Mouse (Mus musculus): ENCODE data around the gene Tuft1. TPM values are rescaled to one million over a fixed set of nuclear protein-coding genes. Genes with fewer than 3 reads are reported as not detected.
"Not testable (repeated sequence)": the region's sequence is repeated elsewhere in the genome, so short reads cannot be mapped to it uniquely, and the experiment has no call there.

Tuft1 gene
- polyA plus RNA-seq, 1 experiment = 0.79 TPM

GRCm38 (mm10) chr3:94680783-94681182, 22.1 kb upstream of the Tuft1 start:
- Histone ChIP-seq H3K4me1 (ENCODE audit: control insufficient read depth, insufficient read depth, insufficient read length, low read length) (no peaks in the 10 kb centered on the region), H3K27ac (replicated peaks; ENCODE audit: low read depth, low read length) (no peak overlapping the region), H3K4me3 (ENCODE audit: insufficient read depth, low read depth, low read length) (no peak overlapping the region)

- H3K27ac ChIP-seq (replicated peaks; ENCODE audit: low read depth, low read length); H3K4me1 ChIP-seq (ENCODE audit: control insufficient read depth, insufficient read depth, insufficient read length, low read length); H3K4me3 ChIP-seq (ENCODE audit: insufficient read depth, low read depth, low read length): not testable (repeated sequence)
Measured at GRCm38 (mm10) chr3:94680032-94680431, 21.4 kb upstream of the Tuft1 start.

- H3K4me1 ChIP-seq (ENCODE audit: control insufficient read depth, insufficient read depth, insufficient read length, low read length) = no peaks in the 10 kb centered on the region
- no peak overlapping the region for H3K27ac ChIP-seq (replicated peaks; ENCODE audit: low read depth, low read length)
- H3K4me3 ChIP-seq (ENCODE audit: insufficient read depth, low read depth, low read length) = no peak overlapping the region
Measured at GRCm38 (mm10) chr3:94679351-94679841, 20.7 kb upstream of the Tuft1 start.

- H3K27ac ChIP-seq (replicated peaks; ENCODE audit: low read depth, low read length); H3K4me1 ChIP-seq (ENCODE audit: control insufficient read depth, insufficient read depth, insufficient read length, low read length); H3K4me3 ChIP-seq (ENCODE audit: insufficient read depth, low read depth, low read length): not testable (repeated sequence)
Measured at GRCm38 (mm10) chr3:94675101-94675500, 16.4 kb upstream of the Tuft1 start.

GRCm38 (mm10) chr3:94665896-94666295, 7.2 kb upstream of the Tuft1 start:
- not testable (repeated sequence) for H3K4me3 ChIP-seq (ENCODE audit: insufficient read depth, low read depth, low read length); H3K27ac ChIP-seq (replicated peaks; ENCODE audit: low read depth, low read length); H3K4me1 ChIP-seq (ENCODE audit: control insufficient read depth, insufficient read depth, insufficient read length, low read length)

GRCm38 (mm10) chr3:94665060-94665802, 6.6 kb upstream of the Tuft1 start:
- H3K27ac ChIP-seq (replicated peaks; ENCODE audit: low read depth, low read length); H3K4me3 ChIP-seq (ENCODE audit: insufficient read depth, low read depth, low read length); H3K4me1 ChIP-seq (ENCODE audit: control insufficient read depth, insufficient read depth, insufficient read length, low read length): not testable (repeated sequence)

GRCm38 (mm10) chr3:94660841-94661240, 2.2 kb upstream of the Tuft1 start:
- not testable (repeated sequence) for H3K27ac ChIP-seq (replicated peaks; ENCODE audit: low read depth, low read length); H3K4me3 ChIP-seq (ENCODE audit: insufficient read depth, low read depth, low read length); H3K4me1 ChIP-seq (ENCODE audit: control insufficient read depth, insufficient read depth, insufficient read length, low read length)

- H3K4me3 ChIP-seq (ENCODE audit: insufficient read depth, low read depth, low read length) = peak overlapping the region; percentile 35
- H3K27ac ChIP-seq (replicated peaks; ENCODE audit: low read depth, low read length); H3K4me1 ChIP-seq (ENCODE audit: control insufficient read depth, insufficient read depth, insufficient read length, low read length): not testable (repeated sequence)
Measured at GRCm38 (mm10) chr3:94659142-94659748, 573 bp upstream of the Tuft1 start.

- H3K27ac ChIP-seq (replicated peaks; ENCODE audit: low read depth, low read length); H3K4me1 ChIP-seq (ENCODE audit: control insufficient read depth, insufficient read depth, insufficient read length, low read length): not testable (repeated sequence)
- peak overlapping the region; percentile 48 for H3K4me3 ChIP-seq (ENCODE audit: insufficient read depth, low read depth, low read length)
Measured at GRCm38 (mm10) chr3:94657852-94658739, 576 bp downstream of the Tuft1 start.

GRCm38 (mm10) chr3:94653967-94654366, 4.7 kb downstream of the Tuft1 start:
- H3K27ac ChIP-seq (replicated peaks; ENCODE audit: low read depth, low read length); H3K4me1 ChIP-seq (ENCODE audit: control insufficient read depth, insufficient read depth, insufficient read length, low read length); H3K4me3 ChIP-seq (ENCODE audit: insufficient read depth, low read depth, low read length): not testable (repeated sequence)

- H3K4me1 ChIP-seq (ENCODE audit: control insufficient read depth, insufficient read depth, insufficient read length, low read length) = no peaks in the 10 kb centered on the region
- peak overlapping the region; percentile 30; the same call in 1 of the 2 replicates for H3K4me3 ChIP-seq (ENCODE audit: insufficient read depth, low read depth, low read length)
- H3K27ac ChIP-seq (replicated peaks; ENCODE audit: low read depth, low read length) = no peak overlapping the region
Measured at GRCm38 (mm10) chr3:94650409-94650808, 8.3 kb downstream of the Tuft1 start.

GRCm38 (mm10) chr3:94648755-94649590, 9.7 kb downstream of the Tuft1 start:
- no peaks in the 10 kb centered on the region for H3K4me1 ChIP-seq (ENCODE audit: control insufficient read depth, insufficient read depth, insufficient read length, low read length)
- no peak overlapping the region for H3K27ac ChIP-seq (replicated peaks; ENCODE audit: low read depth, low read length)
- no peak overlapping the region for H3K4me3 ChIP-seq (ENCODE audit: insufficient read depth, low read depth, low read length)

- H3K4me3 ChIP-seq (ENCODE audit: insufficient read depth, low read depth, low read length); H3K27ac ChIP-seq (replicated peaks; ENCODE audit: low read depth, low read length): not testable (repeated sequence)
Measured at GRCm38 (mm10) chr3:94642495-94643162, 16.0 kb downstream of the Tuft1 start, which contains the start of gene Gm10972. TSS of gene Gm10972 (plus strand) at chr3:94643112.

GRCm38 (mm10) chr3:94629876-94630275, 28.8 kb downstream of the Tuft1 start:
- Histone ChIP-seq H3K4me3 (ENCODE audit: insufficient read depth, low read depth, low read length) (no peak overlapping the region), H3K4me1 (ENCODE audit: control insufficient read depth, insufficient read depth, insufficient read length, low read length) (no peaks in the 10 kb centered on the region), H3K27ac (replicated peaks; ENCODE audit: low read depth, low read length) (no peak overlapping the region)

More at GRCm38 (mm10) chr3:94642495-94643162, 16.0 kb downstream of the Tuft1 start, which contains the start of gene Gm10972:
- not testable (repeated sequence) for H3K4me1 ChIP-seq (ENCODE audit: control insufficient read depth, insufficient read depth, insufficient read length, low read length)
